Mouse (Mus musculus) kidney, embryonic 16.5 days (tissue): Measurements from ENCODE around the gene Tmigd3. TPM values are rescaled to one million over a fixed set of nuclear protein-coding genes. Genes with fewer than 3 reads are reported as not detected.
A peak's percentile ranks its signal among the peaks of the same experiment; 100 is the strongest.

Experiments
- ATAC-seq: fragments of 200-750 bp; cut with Nextera tagmentation; 2 replicates; pipeline ENCODE4 v1.8.0; 2017; ENCODE audit warnings: moderate TSS enrichment; ENCODE audit not compliant: low FRiP score, low TSS enrichment
- H3K27ac ChIP-seq: fragments of 300-500 bp; sonication (generic); 2 replicates; pipeline ENCODE4 v1.5.1; 2014; ENCODE audit warnings: low read length
- H3K27me3 ChIP-seq: fragments of 300-500 bp; sonication (generic); 2 replicates; pipeline ENCODE4 v1.6.1; 2014; ENCODE audit warnings: low read length, control low read depth, mixed read lengths; ENCODE audit not compliant: insufficient read depth
- H3K36me3 ChIP-seq: fragments of 300-500 bp; sonication (generic); 2 replicates; pipeline ENCODE4 v1.6.1; 2014; ENCODE audit warnings: low read length, control low read depth, mixed read lengths; ENCODE audit not compliant: insufficient read depth
- H3K4me1 ChIP-seq: fragments of 300-500 bp; sonication (generic); 2 replicates; pipeline ENCODE4 v1.6.1; 2014; ENCODE audit warnings: low read length, control low read depth, mixed read lengths; ENCODE audit not compliant: insufficient read depth
- H3K4me2 ChIP-seq: fragments of 300-500 bp; sonication (generic); replicated peaks from 2 replicates; pipeline ENCODE4 v1.6.1; 2014; ENCODE audit warnings: low read depth, low read length
- H3K4me3 ChIP-seq: fragments of 300-500 bp; sonication (generic); 2 replicates; pipeline ENCODE4 v1.5.1; 2014; ENCODE audit warnings: mild to moderate bottlenecking, low read length
- H3K9ac ChIP-seq: fragments of 300-500 bp; sonication (generic); replicated peaks from 2 replicates; pipeline ENCODE4 v1.6.1; 2014; ENCODE audit warnings: low read length
- H3K9me3 ChIP-seq: fragments of 300-500 bp; sonication (generic); 2 replicates; pipeline ENCODE4 v1.6.1; 2016; ENCODE audit warnings: low read length, control low read depth
- WGBS: fragments of 180-500 bp; shearing (Covaris S2); extraction: QIAGEN DNeasy Blood & Tissue Kit; methylation state at CpG from one replicate; pipeline ENCODE4 v1.1.7; 2014; 5-methylcytosine and 5-hydroxymethylcytosine counted together
- polyA plus RNA-seq: library from polyadenylated mRNA; unstranded; fragments of >200 nt; fragmentation: Nextera tagmentation; extraction: Ambion mirVana; gene quantifications from 2 replicates; pipeline ENCODE4 v1.2.1, GENCODE M21; 2015

Gene Tmigd3
- polyA plus RNA-seq, result not detected in 2 replicates

GRCm38 (mm10) chr3:105870558-105870957 is at the start of gene Tmigd3, which contains the start of gene Adora3:
Gene Tmigd3 (plus strand): TSS chr3:105870903.
Gene Adora3 (plus strand): TSS chr3:105870858.
- Histone ChIP-seq H3K4me2 (no peak within 1 kb of the TSS), H3K4me3 (no peak within 1 kb of the TSS), H3K9me3 (no peaks in the 10 kb centered on the region), H3K27me3 (no peaks in the 10 kb centered on the region), H3K4me1 (peaks cover 17% of the 10 kb centered on the region; the same call in 1 of the 2 replicates), H3K9ac (no peak within 1 kb of the TSS), H3K36me3 (no peaks in the 10 kb centered on the region), H3K27ac (no peak within 1 kb of the TSS)
- WGBS, result 86% methylated on average over 3 of the region's 3 CpGs
- ATAC-seq, result no peak

- H3K36me3 ChIP-seq, result no peaks in the 10 kb centered on the region
- H3K9ac ChIP-seq, result no peak overlapping the region
- ATAC-seq, result no peak
- H3K27me3 ChIP-seq, result no peaks in the 10 kb centered on the region
- no peak overlapping the region for H3K4me3 ChIP-seq
- WGBS, result 91% methylated on average over 3 of the region's 3 CpGs
- H3K4me2 ChIP-seq, result no peak overlapping the region
- H3K4me1 ChIP-seq, result peaks cover 16% of the 10 kb centered on the region
- H3K9me3 ChIP-seq, result no peaks in the 10 kb centered on the region
- no peak overlapping the region for H3K27ac ChIP-seq
Measured at GRCm38 (mm10) chr3:105821504-105821903, 49.2 kb upstream of the Tmigd3 start.

GRCm38 (mm10) chr3:105823609-105824008 is 47.1 kb upstream of the Tmigd3 start:
- no peaks in the 10 kb centered on the region for H3K27me3 ChIP-seq
- no peak overlapping the region for H3K4me3 ChIP-seq
- H3K9me3 ChIP-seq, result no peaks in the 10 kb centered on the region
- no peak overlapping the region for H3K27ac ChIP-seq
- no peak overlapping the region for H3K4me2 ChIP-seq
- H3K36me3 ChIP-seq, result no peaks in the 10 kb centered on the region
- H3K9ac ChIP-seq, result no peak overlapping the region
- ATAC-seq, result no peak
- H3K4me1 ChIP-seq, result peaks cover 16% of the 10 kb centered on the region

- no peaks in the 10 kb centered on the region for H3K36me3 ChIP-seq
- H3K4me2 ChIP-seq, result no peak overlapping the region
- H3K9ac ChIP-seq, result no peak overlapping the region
- H3K4me3 ChIP-seq, result no peak overlapping the region
- no peak overlapping the region for H3K27ac ChIP-seq
- H3K27me3 ChIP-seq, result no peaks in the 10 kb centered on the region
- ATAC-seq, result 0 out of 2 replicates have a peak, but pooled peaks have one; percentile 15
- no peaks in the 10 kb centered on the region for H3K9me3 ChIP-seq
- 40% methylated on average over 5 of the region's 5 CpGs for WGBS
- peaks cover 16% of the 10 kb centered on the region for H3K4me1 ChIP-seq
Measured at GRCm38 (mm10) chr3:105824103-105824502, 46.6 kb upstream of the Tmigd3 start.

DNA sequence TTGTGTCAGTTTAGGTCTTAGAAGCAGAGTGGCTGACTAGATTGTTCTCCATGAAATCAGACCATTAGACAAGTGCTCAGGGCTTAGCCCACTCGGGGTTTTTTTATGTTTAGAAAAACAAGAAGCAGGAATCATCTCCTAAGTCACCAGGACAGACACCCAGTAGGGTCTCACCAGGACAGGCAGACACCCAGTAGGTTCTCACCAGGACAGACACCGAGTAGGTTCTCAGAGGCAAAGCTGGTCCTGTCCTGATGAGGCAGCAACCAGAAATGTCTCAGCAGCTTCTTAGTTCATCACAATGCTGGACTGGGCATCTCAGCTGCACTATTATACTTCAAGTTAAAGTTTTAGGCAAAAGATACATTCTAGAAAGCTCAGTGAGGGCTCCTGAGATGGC is 46.0 kb upstream of the Tmigd3 start:
- Histone ChIP-seq H3K4me3 (no peak overlapping the region), H3K9ac (no peak overlapping the region), H3K4me1 (peaks cover 16% of the 10 kb centered on the region), H3K9me3 (no peaks in the 10 kb centered on the region), H3K36me3 (no peaks in the 10 kb centered on the region), H3K4me2 (no peak overlapping the region), H3K27ac (no peak overlapping the region), H3K27me3 (no peaks in the 10 kb centered on the region)
- no peak for ATAC-seq
- 43% methylated on average over 2 of the region's 2 CpGs for WGBS

- Histone ChIP-seq H3K4me3 (no peak overlapping the region), H3K27me3 (no peaks in the 10 kb centered on the region), H3K4me1 (peaks cover 16% of the 10 kb centered on the region), H3K4me2 (no peak overlapping the region), H3K9me3 (no peaks in the 10 kb centered on the region), H3K27ac (0 out of 2 replicates have a peak overlapping the region, but pooled peaks have one; percentile 43), H3K36me3 (no peaks in the 10 kb centered on the region), H3K9ac (no peak overlapping the region)
- 43% methylated on average over 7 of the region's 7 CpGs for WGBS
- peak; percentile 73 for ATAC-seq
Measured at GRCm38 (mm10) chr3:105825501-105826161, 45.1 kb upstream of the Tmigd3 start.

- Histone ChIP-seq H3K4me2 (no peak overlapping the region), H3K9me3 (no peaks in the 10 kb centered on the region), H3K4me3 (no peak overlapping the region), H3K27ac (no peak overlapping the region), H3K4me1 (no peaks in the 10 kb centered on the region), H3K36me3 (no peaks in the 10 kb centered on the region), H3K9ac (no peak overlapping the region), H3K27me3 (no peaks in the 10 kb centered on the region)
- no peak for ATAC-seq
- WGBS, result 98% methylated on average over 3 of the region's 3 CpGs
Measured at GRCm38 (mm10) chr3:105831584-105831983, 39.1 kb upstream of the Tmigd3 start.

DNA sequence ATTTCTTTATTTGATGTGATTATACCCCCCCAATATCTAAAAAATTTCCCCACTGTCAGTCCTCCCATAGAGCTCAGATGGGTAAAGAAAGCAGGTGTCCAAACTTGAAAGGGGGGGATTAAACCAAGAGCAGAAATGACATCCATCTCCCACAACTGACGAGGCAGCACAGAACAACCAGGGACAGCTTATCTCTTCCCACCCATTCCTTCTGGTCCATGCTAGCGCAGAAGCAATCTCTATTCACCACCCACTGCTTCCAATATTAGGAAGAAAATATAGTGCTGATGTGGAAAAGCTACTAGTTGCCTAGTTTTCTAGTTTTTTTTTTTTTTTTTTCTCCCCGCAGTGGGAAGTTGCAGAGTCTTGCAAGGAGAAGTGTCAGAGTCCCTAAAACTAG is 34.8 kb upstream of the Tmigd3 start:
- H3K27ac ChIP-seq, result no peak overlapping the region
- no peaks in the 10 kb centered on the region for H3K36me3 ChIP-seq
- no peaks in the 10 kb centered on the region for H3K27me3 ChIP-seq
- H3K4me2 ChIP-seq, result no peak overlapping the region
- H3K4me3 ChIP-seq, result no peak overlapping the region
- no peaks in the 10 kb centered on the region for H3K9me3 ChIP-seq
- H3K9ac ChIP-seq, result no peak overlapping the region
- WGBS, result 86% methylated on average over 3 of the region's 3 CpGs
- ATAC-seq, result no peak
- H3K4me1 ChIP-seq, result no peaks in the 10 kb centered on the region

- 92% methylated on average over 3 of the region's 3 CpGs for WGBS
- H3K9me3 ChIP-seq, result no peaks in the 10 kb centered on the region
- no peaks in the 10 kb centered on the region for H3K4me1 ChIP-seq
- H3K9ac ChIP-seq, result no peak overlapping the region
- no peak overlapping the region for H3K27ac ChIP-seq
- ATAC-seq, result no peak
- H3K27me3 ChIP-seq, result no peaks in the 10 kb centered on the region
- H3K4me2 ChIP-seq, result no peak overlapping the region
- H3K36me3 ChIP-seq, result no peaks in the 10 kb centered on the region
- no peak overlapping the region for H3K4me3 ChIP-seq
Measured at GRCm38 (mm10) chr3:105836883-105837282, 33.8 kb upstream of the Tmigd3 start.

GRCm38 (mm10) chr3:105838655-105839054 is 32.0 kb upstream of the Tmigd3 start:
- no peak for ATAC-seq
- no peaks in the 10 kb centered on the region for H3K36me3 ChIP-seq
- no peak overlapping the region for H3K9ac ChIP-seq
- H3K9me3 ChIP-seq, result no peaks in the 10 kb centered on the region
- no peaks in the 10 kb centered on the region for H3K4me1 ChIP-seq
- 59% methylated on average over 3 of the region's 3 CpGs for WGBS
- no peaks in the 10 kb centered on the region for H3K27me3 ChIP-seq
- H3K4me3 ChIP-seq, result no peak overlapping the region
- H3K4me2 ChIP-seq, result no peak overlapping the region
- H3K27ac ChIP-seq, result no peak overlapping the region
